Mouse (Mus musculus) ES-Bruce4 (cell line): ENCODE data around the gene Prr22.

Experiments
- CTCF ChIP-seq: IDR thresholded peaks from one replicate; pipeline ENCODE4 v1.8.1; 2011; ENCODE audit warnings: low read depth, low read length
- EP300 ChIP-seq: IDR thresholded peaks from 2 replicates; pipeline ENCODE4 v1.6.1; 2011; ENCODE audit warnings: low read depth, low read length; ENCODE audit not compliant: insufficient read depth

DNA sequence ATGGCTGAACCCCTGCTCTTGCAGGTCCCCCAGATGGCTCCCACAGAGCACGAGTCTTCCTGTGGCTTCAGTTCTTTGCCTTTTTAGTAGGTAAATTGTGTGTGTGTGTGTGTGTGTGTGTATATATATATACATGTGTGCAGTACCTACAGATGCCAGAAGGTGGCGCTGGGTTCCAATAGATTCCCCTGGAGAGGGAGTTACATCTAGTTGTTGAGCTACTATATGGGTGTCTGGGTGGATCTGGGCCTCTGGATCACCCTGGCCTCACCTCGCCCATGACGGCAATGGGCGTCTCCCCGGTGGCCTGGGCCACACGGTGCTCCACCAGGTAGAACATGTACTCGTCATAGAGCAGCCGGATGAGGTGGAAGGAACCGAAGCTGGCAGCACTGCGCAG, 7.5 kb downstream of the Prr22 start:
- TF ChIP-seq EP300 (no peak), CTCF (peak; percentile 3)
